Mouse (Mus musculus): ENCODE results near the gene Pnck.
A peak's percentile ranks its signal among the peaks of the same experiment; 100 is the strongest.

The Pnck gene

DNA sequence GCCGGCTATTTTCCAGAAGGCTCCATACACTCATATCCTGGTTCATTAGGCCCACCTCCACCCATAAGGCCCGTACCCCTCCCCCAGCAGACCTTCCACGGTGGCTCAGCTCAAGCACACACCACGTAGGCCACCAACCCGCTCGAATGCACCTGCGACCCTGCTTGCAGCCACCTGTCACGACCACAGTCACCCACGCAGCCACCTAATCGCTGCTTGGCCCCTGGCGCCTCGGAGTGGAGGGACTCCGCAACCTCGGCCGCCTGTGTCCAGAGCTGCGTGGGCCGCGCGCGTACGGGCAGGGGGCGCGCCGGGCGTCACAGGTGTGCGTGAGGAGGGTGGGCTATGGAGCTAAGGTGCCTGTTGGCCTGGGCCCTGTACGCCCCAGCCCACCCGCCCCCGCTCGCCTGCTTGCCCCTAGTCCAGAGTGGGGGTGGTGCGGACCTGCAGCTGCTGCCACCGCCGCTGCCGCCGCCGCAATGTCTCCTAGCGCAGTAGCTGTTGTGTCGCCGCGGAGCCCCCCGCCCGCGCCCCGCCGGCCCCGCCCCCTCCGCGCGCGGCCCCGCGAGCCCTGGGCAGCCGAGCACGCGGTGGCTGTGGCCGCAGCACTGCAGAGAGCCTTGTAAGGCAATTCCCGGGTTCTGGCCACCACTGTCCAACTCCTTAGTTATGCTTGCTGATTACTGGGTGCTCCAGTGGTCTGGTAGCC is at the start of gene Pnck:
Pnck (minus strand) TSS at position 543 of the 709 bp plus-strand sequence.
- no peak for DNase-seq

- DNase-seq: peak; percentile 23 to 38
These were observed 40.6 kb upstream of the Pnck start for GRCm38 (mm10) chrX:73700472-73700871.

DNA sequence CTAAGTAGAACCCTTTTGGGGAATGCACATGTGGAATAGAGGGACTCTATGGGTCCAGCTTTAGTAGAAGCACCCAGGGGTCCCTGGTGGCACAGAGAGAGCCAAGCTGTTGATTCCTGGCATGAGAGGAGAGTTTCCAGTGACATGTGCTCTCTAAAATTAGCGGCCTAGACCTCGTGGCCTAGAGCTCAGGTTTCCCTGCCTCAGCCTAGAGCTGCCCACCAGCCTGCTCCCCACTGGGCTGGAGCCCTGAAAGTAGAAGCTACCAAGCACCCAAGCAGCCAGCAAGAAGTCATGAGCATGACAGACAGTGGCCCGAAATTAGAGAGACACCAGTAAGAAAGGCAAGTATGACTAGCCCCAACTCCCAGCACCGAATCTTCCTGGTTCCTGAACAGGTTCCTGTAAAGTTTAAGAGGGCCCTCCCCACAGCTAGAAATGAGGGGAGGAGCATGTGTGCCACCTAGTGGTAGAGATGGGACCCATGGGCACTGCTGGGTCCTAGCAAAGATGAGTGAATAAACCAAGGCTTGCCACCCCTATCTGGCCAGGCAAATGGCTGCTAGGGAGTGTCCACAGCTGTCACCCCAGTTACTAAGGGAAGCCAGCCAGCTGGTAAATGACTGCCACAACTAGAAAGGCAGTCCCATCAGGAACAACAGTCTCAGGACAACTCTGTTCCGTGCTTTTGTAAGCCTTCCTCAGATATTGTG is 31.2 kb upstream of the Pnck start:
- DNase-seq: peak; percentile 60 to 62

DNA sequence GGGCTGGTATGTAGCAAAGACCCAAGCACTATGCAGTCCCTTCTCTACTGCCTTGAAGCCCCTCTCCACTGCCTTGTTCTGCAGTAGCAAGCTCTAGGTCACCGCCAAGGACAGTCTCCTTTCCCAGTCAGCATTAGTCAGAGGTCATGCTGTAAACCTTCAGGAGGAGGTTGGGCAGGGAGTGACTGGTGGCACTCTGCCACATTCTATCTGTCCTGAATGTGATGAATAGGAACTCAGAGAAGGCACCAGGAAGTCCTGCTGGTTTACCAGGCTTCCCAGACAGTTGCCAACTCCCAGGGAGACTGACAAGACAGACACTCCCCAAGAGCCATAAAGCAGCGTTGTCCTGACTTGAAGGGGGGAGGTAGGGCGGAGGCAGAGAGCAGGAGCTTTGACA is 25.7 kb upstream of the Pnck start:
- no peak for DNase-seq

GRCm38 (mm10) chrX:73684978-73685377 is 25.1 kb upstream of the Pnck start:
- no peak for DNase-seq

DNA sequence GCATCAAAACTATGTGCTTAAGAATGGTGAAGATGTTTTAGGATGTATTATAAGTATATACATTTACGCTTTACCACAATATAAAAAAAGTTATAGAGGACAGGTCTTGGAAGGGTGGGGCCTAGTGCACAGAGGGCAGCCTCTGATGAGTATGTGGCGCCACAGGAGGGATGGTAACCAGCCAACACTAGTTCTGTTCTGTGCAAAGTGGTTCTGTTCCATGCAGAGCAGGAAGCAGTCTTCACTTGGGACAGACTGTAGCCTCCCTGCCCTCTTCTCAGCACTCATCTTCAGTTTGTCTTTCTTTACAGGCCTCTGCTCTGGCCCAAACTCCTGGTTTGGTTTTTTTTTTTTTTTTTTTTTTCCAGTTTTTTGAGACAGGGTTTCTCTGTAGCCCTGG is 24.2 kb upstream of the Pnck start:
- DNase-seq: no peak

DNA sequence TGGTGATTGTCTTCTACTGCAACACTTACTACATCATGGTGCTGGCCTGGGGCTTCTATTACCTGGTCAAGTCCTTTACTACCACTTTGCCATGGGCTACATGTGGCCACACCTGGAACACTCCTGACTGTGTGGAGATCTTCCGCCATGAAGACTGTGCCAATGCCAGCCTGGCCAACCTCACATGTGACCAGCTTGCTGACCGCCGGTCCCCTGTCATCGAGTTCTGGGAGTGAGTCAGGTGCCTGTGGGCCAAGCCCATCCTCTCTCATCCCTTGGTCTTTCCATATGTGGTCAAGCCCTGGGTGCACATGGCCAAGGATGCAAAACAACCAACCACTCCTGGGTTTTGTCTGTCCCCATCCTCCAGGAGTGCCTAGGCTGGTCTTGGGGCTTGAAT is 16.8 kb upstream of the Pnck start:
- DNase-seq: no peak

DNA sequence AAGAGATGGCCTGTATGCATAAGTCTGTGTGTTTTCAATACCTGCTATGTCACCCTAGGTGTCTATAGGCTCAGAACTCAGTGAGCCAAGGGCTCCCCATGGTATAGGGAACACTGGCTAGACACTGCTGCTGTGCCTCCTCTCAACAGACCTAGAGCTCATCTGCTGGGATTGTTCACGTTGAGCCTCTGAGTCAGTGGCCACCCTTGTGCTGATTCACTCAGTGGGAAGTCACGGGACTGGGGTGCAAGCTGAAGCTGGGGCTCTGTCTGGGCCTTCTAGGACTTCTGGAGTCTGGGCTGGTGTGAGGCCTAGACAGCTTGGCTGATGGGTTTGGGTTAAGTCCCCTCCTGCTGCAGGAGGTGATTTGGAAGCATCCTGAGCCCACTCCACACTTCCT is 15.3 kb upstream of the Pnck start:
- DNase-seq: no peak

GRCm38 (mm10) chrX:73673968-73674661 is 14.2 kb upstream of the Pnck start:
- DNase-seq: no peak

- DNase-seq: no peak
These were observed 13.7 kb upstream of the Pnck start for GRCm38 (mm10) chrX:73673619-73673967.

DNA sequence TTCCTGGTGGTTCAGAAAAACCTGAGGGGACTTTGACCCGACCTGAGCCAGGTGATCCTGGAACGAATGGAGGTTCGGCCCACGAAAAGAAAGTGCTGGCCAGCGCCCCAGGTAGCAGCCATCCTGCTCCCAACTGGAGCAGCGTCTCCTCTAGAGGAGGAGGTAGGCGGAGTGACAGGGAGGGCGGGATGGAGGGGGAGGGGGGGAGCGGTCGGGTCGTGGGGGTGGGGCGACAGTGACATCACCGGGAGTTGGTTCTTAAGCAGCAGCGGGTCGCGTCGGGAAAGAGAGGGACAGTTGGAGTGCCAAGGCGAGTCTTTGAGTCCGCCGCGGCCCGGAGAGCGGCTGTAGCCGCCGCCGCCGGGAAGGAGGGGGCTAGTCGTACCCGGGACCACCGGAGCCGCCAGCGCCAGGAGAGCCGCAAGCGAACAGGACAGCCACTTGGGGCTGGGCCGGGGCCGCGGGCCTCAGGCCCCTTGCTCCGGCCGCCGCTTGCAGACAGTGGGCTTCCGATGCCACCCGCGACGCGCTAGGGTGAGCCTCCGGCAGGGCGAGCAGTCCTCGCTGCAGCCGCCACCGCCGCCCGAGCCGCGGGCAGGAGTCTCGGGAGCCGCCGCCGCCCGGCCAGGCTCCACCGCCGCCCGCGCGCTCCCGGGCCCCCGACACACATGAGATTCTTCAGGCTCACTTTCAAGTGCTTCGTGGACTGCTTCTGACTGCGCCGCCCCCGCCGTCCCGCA is 13.1 kb upstream of the Pnck start, which contains the start of gene Slc6a8:
Slc6a8 (plus strand) TSS at position 272 of the 740 bp plus-strand sequence.
- peak; percentile 22 to 40 for DNase-seq

GRCm38 (mm10) chrX:73672031-73672431 is 12.1 kb upstream of the Pnck start:
- DNase-seq: peak; percentile 69 to 76

DNA sequence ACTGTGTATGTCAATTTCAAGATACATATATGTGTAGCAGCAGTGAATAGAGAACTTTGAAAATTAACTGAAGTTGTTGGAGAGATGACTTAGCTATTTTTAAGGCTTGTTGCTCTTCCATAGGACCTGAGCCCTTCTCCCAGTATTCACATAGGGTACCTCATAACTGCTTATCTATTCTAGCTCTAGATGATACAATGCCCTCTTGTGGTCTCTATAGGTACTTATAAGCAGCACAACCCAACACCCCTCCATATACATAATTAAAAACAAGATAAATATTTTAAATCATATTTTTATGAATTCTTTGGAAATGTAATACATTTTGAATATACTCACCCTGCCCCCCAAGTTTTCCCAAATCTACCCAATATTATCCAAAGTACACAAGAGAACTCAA is 3.2 kb upstream of the Pnck start:
- no peak for DNase-seq

DNA sequence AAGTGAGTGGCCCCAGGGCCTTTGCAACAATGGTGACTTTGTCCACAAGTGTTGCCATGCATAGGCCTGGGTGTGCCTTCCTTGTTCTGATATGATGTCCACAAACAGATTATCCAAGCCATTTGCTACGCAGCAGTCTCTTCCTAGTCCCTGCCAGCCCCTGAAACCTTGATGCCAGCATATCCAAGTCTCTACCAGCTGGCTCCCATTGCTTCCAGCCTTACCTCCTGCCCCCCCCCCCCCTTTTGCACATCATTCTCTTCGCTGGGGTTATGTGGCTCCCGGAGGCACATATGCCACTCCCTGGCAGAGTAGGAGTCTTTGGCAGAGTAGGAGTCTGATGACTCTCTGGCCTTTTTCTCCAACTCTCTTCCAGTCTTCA is 358 bp upstream of the Pnck start:
- no peak for DNase-seq

GRCm38 (mm10) chrX:73658936-73659574 is 862 bp downstream of the Pnck start:
- no peak for DNase-seq

DNA sequence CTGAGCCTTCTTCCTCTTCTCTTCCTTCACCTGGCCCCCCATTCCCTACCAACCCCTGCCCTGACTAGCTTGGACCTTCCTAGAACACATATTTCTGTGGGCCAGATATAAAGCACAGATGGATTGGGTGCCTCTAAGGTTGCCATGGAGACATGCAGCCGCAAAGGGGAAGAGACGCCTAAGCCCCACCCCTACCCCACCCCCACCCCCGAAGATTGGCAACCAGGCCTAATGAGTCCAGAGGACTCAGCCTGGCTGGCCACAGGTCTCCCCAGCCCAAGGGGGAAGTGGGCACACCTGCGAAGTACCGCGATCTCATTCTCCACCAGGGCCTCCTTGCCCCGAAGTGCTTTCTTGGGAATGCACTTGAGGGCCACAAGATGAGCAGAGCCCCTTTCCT is 1.5 kb downstream of the Pnck start:
- no peak for DNase-seq

- peak; percentile 40 to 45 for DNase-seq
These were observed 4.4 kb downstream of the Pnck start for GRCm38 (mm10) chrX:73655529-73655928.

GRCm38 (mm10) chrX:73654177-73654576 is 5.7 kb downstream of the Pnck start:
- peak; percentile 43 to 76 for DNase-seq

DNA sequence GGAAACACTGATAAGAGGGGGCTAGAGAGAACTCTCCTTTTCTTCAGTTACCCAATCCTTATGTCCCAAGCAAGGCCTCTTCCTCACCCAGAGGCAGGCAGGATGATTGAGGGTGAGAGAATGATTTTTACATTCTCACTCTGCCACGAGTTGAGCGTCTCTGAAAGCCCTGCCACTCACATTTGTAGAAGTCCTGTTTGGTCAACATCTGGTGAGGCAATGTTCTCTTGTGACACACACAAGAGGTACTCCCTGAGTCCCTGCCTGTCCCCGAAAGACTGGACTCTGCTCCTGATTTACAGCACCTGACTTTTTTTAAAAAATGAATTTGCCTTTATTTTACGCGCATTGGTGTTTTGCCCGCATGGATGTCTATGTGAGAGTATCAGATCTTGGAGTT is 6.5 kb downstream of the Pnck start:
- DNase-seq: no peak

GRCm38 (mm10) chrX:73650869-73651268 is 9.0 kb downstream of the Pnck start:
- no peak for DNase-seq

DNA sequence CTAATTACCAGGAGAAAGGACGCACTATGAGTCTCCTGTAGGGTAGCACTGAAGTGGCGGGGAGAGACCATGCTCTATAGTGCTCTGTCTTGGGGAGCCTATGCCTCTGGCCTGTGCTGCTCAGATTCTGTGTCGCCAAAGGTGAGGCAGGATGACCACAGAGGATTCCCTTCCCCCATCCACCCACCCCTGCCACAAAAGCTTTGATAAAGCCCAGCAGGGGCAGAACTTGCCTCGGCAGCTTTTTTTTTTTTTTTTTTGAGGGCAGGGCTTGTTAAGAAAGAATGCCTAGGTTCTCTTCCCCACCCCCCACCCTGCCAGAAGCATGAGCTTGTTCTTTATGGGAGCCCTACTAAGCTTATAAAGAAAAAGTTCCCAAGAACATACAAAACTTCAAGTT is 14.8 kb downstream of the Pnck start:
- no peak for DNase-seq

DNA sequence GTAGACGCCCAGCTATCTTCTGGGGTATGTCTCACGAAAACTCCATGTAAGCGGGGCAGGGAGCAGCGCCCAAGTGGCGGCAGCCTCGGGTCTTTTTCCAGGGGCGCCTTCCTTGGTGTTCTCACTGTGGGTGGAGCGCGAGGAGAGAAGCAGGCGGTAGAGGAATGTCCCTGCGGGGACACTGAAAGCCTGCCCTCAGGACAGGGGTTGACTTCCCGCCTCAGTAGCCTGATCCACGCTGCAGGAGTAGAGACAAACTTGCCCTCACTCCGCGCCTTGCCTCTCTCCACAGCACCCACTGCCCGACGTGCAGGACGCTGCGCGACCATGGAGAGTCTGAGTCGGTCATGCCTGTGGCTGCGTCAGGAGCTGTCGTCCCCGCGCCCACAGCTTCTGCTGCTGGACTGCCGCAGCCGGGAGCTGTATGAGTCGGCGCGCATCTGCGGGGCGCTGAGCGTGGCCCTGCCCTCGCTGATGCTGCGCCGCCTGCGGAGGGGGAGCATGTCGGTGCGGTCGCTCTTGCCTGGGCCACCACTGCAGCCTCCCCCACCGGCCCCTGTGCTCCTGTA is 19.9 kb downstream of the Pnck start:
- DNase-seq: no peak

Data from B cell, adult 2 months (primary cell).